Mouse (Mus musculus): ENCODE data around the gene Mlf1.

- TF ChIP-seq CTCF (IDR thresholded peaks at IDR 0.05; ENCODE audit: low read depth, low read length) (no peak), POLR2A (IDR thresholded peaks at IDR 0.05; ENCODE audit: borderline replicate concordance, low read depth, low read length) (no peak)
Observed at GRCm38 (mm10) chr3:67374360-67374778, 472 bp downstream of the Mlf1 start.
